Mouse (Mus musculus): Measurements from ENCODE around the gene Galnt4. TPM values are rescaled to one million over a fixed set of nuclear protein-coding genes. Genes with fewer than 3 reads are reported as not detected.

The Galnt4 gene
- polyA plus RNA-seq (2012; rRNA removed; ENCODE audit: low replicate concordance), result 2.0 and 5.3 TPM in 2 replicates

GRCm38 (mm10) chr10:99107964-99108363, at the start of gene Galnt4:
Gene Galnt4 (plus strand): TSS chr10:99108159.

GRCm38 (mm10) chr10:99106703-99107631, 992 bp upstream of the Galnt4 start, which contains the start of gene Poc1b:
Gene Poc1b (plus strand): TSS chr10:99107036.

DNA sequence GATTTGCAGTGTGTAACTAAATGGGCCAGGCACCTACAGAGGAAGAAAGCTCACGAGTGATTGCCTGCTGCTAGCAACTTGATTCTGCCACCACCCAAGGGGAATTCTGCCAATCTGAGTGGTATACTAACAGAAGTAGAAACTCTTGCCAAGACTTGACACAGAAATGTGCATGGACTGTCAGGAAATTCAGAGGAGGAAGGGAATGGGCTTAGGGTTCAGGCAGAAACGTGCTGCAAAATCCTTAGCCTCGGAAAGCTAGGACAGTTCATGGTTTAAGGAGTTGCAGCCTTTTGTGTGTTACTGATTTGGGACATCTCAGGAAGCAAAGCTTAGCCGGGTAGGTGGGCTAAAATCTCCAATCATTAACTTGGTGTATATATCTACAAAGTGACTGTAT, 18.3 kb downstream of the Galnt4 start, which contains the start of gene Phxr2:
Gene Phxr2, minus strand, starts transcription at position 101 of the 400 bp plus-strand sequence.

Other genes with a start within 250 kb of the Galnt4 start
- gene Atp2b1, start 193.8 kb upstream of the Galnt4 start, polyA plus RNA-seq (2012; rRNA removed; ENCODE audit: low replicate concordance), result 3.4 and 16.0 TPM in 2 replicates
- 3.2 and 10.0 TPM in 2 replicates for gene Poc1b, start 1.1 kb upstream of the Galnt4 start, polyA plus RNA-seq (2012; rRNA removed; ENCODE audit: low replicate concordance)
- not detected in 2 replicates for gene Phxr2, start 18.2 kb downstream of the Galnt4 start, polyA plus RNA-seq (2012; rRNA removed; ENCODE audit: low replicate concordance)
- 20.0 and 62.4 TPM in 2 replicates for gene Dusp6, start 155.1 kb downstream of the Galnt4 start, polyA plus RNA-seq (2012; rRNA removed; ENCODE audit: low replicate concordance)

Data from duodenum, adult 2 months (tissue).